Mouse (Mus musculus) lung, postnatal 0 days (tissue): ENCODE measurements at regions not wholly inside any gene's neighbourhood (a gene's known extent, or its start where the extent isn't known, plus 50 kb on each side); places are given as distances from the start of the nearest gene placed in this dataset.

Experiments
- CTCF ChIP-seq: IDR thresholded peaks from 2 replicates; pipeline ENCODE4 v1.5.1; 2016; ENCODE audit warnings: antibody characterized with exemption, mild to moderate bottlenecking
- EP300 ChIP-seq: IDR thresholded peaks from 2 replicates; pipeline ENCODE4 v1.6.1; 2016; ENCODE audit warnings: antibody characterized with exemption, mild to moderate bottlenecking, control low read depth

DNA sequence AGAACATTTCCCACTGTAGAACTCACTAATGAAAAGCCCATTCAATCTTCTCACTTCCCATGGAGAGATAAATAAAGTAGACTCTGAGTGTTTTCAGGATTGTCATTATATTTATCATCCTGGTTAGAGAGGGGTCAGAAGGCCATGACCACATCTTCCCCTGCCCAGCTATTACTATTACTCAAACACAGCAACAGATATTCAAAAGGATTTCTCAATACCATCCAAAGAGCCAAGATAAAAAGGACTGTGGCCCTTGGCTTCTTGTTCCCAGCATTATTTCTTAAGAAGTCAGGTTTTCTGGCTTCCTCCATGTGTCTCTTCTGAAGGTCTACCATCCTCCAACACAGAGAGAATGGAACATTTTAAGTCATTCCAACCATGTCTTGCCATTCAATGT lies 199.6 kb upstream of the Egflam start:
- TF ChIP-seq CTCF (no peak), EP300 (no peak)
